ENCODE assay signal across 10 mouse cellular contexts in the genomic region with DNA sequence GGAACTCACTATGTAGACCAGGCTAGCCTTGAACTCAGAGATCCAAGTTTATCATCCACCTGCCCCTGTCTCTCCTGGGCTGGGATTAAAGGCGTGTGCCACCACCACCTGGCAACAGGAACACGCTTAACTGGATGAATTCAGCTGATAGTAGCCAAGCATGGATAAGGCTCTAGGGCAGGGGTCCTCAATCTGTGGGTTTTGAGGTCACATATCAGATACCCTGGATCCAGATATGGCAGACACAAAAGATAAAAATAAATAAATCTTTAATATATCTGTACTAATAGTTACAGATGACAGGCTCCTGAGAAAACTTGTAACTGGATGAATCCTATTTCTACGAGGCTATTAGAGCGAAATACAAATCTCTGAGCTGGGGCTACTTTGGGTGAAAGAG. TPM values are rescaled to one million over a fixed set of nuclear protein-coding genes. Genes with fewer than 3 reads are reported as not detected.
DNase-seq lines count a peak whose midpoint lies in the region; ATAC-seq and TF ChIP-seq lines count a peak whose summit lies in the region.
"Had no signal": no experiment of that assay in that cellular context is flagged by ENCODE, and none has a peak within 500 bp of the region (broad histone marks: within the 10 kb centered on the region; RNA-seq: fewer than 3 reads in every experiment).

No protein-coding gene starts in this region.

- ATAC-seq in kidney, postnatal 0 days (replicated peaks; ENCODE audit: low FRiP score, low read depth): no peak
- ATAC-seq in limb, embryonic 11.5 days (ENCODE audit: insufficient number of reproducible peaks, low FRiP score, low TSS enrichment, low read depth): no peak
- no peak for ATAC-seq in neural tube, embryonic 13.5 days (ENCODE audit: low read depth)

- H3K4me3 ChIP-seq in kidney, postnatal 0 days (replicated peaks; ENCODE audit: low read depth, low read length): peak overlapping the region; percentile 82
- peak overlapping the region; percentile 88 for H3K4me3 ChIP-seq in forebrain, embryonic 10.5 days
- H3K4me3 ChIP-seq in limb, embryonic 11.5 days (ENCODE audit: low read depth, low read length): peak overlapping the region; percentile 85; the same call in 1 of the 2 replicates
- H3K4me3 ChIP-seq in neural tube, embryonic 13.5 days: peak overlapping the region; percentile 75

- no peaks in the 10 kb centered on the region for H3K27me3 ChIP-seq in kidney, postnatal 0 days (ENCODE audit: insufficient read depth, low read length)
- no peaks in the 10 kb centered on the region for H3K27me3 ChIP-seq in forebrain, embryonic 10.5 days (ENCODE audit: poor library complexity, severe bottlenecking)
- no peaks in the 10 kb centered on the region for H3K27me3 ChIP-seq in limb, embryonic 11.5 days (ENCODE audit: control insufficient read depth, insufficient read depth, low read length)
- H3K27me3 ChIP-seq in neural tube, embryonic 13.5 days: peaks cover 5% of the 10 kb centered on the region; the same call in 1 of the 2 replicates

- peak overlapping the region; percentile 89; the same call in 1 of the 2 replicates for H3K9ac ChIP-seq in kidney, postnatal 0 days (ENCODE audit: low read depth, low read length)
- no peak overlapping the region; the same call in 1 of the 2 replicates for H3K9ac ChIP-seq in limb, embryonic 11.5 days (ENCODE audit: low read length)
- peak overlapping the region; percentile 84 for H3K9ac ChIP-seq in neural tube, embryonic 13.5 days

- DNase-seq in kidney, postnatal 0 days (ENCODE audit: low spot score): no peak
- no peak for DNase-seq in kidney, postnatal 25 days
- DNase-seq in forebrain, embryonic 10.5 days (ENCODE audit: extremely low spot score, low spot score): no peak
- DNase-seq in limb, embryonic 11.5 days (ENCODE audit: low spot score): no peak
- no peak for DNase-seq in adrenal gland, adult (ENCODE audit: inconsistent age in 2 of 2, low spot score in 1 of 2)
- no peak for DNase-seq in cerebellum, postnatal 25 days
- no peak for DNase-seq in adrenal gland, postnatal 25 days
- DNase-seq: lung, adult 2 months had no signal

- peaks cover 26% of the 10 kb centered on the region; the same call in 1 of the 2 replicates for H3K36me3 ChIP-seq in kidney, postnatal 0 days (ENCODE audit: insufficient read depth, low read length)
- H3K36me3 ChIP-seq in forebrain, embryonic 10.5 days (replicated peaks): peaks cover 40% of the 10 kb centered on the region
- peaks cover 2% of the 10 kb centered on the region; the same call in 1 of the 2 replicates for H3K36me3 ChIP-seq in limb, embryonic 11.5 days (ENCODE audit: control insufficient read depth, insufficient read depth, low read length)
- peaks cover 34% of the 10 kb centered on the region for H3K36me3 ChIP-seq in neural tube, embryonic 13.5 days

- H3K9me3 ChIP-seq in kidney, postnatal 0 days (replicated peaks; ENCODE audit: low read length): no peaks in the 10 kb centered on the region
- no peaks in the 10 kb centered on the region for H3K9me3 ChIP-seq in forebrain, embryonic 10.5 days
- H3K9me3 ChIP-seq in limb, embryonic 11.5 days (ENCODE audit: control insufficient read depth, low read length): no peaks in the 10 kb centered on the region
- no peaks in the 10 kb centered on the region for H3K9me3 ChIP-seq in neural tube, embryonic 13.5 days

- H3K4me1 ChIP-seq in kidney, postnatal 0 days (replicated peaks; ENCODE audit: insufficient read depth, low read length): peaks cover 5% of the 10 kb centered on the region; the same call in 1 of the 2 replicates
- H3K4me1 ChIP-seq in forebrain, embryonic 10.5 days: peaks cover 22% of the 10 kb centered on the region
- H3K4me1 ChIP-seq in limb, embryonic 11.5 days (ENCODE audit: control insufficient read depth, insufficient read depth, low read length): peaks cover 8% of the 10 kb centered on the region; the same call in 1 of the 2 replicates
- peaks cover 19% of the 10 kb centered on the region for H3K4me1 ChIP-seq in neural tube, embryonic 13.5 days (replicated peaks)

- H3K4me2 ChIP-seq in kidney, postnatal 0 days (ENCODE audit: low read length): peak overlapping the region; percentile 72
- peak overlapping the region; percentile 73 for H3K4me2 ChIP-seq in limb, embryonic 11.5 days (ENCODE audit: low read depth, severe bottlenecking)
- peak overlapping the region; percentile 85 for H3K4me2 ChIP-seq in neural tube, embryonic 13.5 days

- no peak overlapping the region for H3K27ac ChIP-seq in kidney, postnatal 0 days
- 0 out of 2 replicates have a peak overlapping the region, but pooled peaks have one; percentile 90 for H3K27ac ChIP-seq in forebrain, embryonic 10.5 days
- no peak overlapping the region for H3K27ac ChIP-seq in limb, embryonic 11.5 days (replicated peaks; ENCODE audit: low read depth, low read length)
- peak overlapping the region; percentile 5; the same call in 1 of the 2 replicates for H3K27ac ChIP-seq in neural tube, embryonic 13.5 days (replicated peaks)

- no peak for TF ChIP-seq CTCF in kidney, postnatal 0 days (IDR thresholded peaks at IDR 0.05; ENCODE audit: low read depth)

- WGBS in kidney, postnatal 0 days: 87% methylated on average over 4 of the region's 4 CpGs
- WGBS in forebrain, embryonic 10.5 days: 92% methylated on average over 4 of the region's 4 CpGs
- 96% methylated on average over 4 of the region's 4 CpGs for WGBS in limb, embryonic 11.5 days
- 92% methylated on average over 4 of the region's 4 CpGs for WGBS in neural tube, embryonic 13.5 days

RNA-seq across cellular contexts. Expression of gene Elof1, which starts 1.3 kb away (rescaled TPM):
- polyA plus RNA-seq in kidney, postnatal 0 days (2015; fragmentation: Nextera tagmentation; extraction: Ambion mirVana): 160 and 172 TPM in 2 replicates
- polyA plus RNA-seq in forebrain, embryonic 10.5 days (2016; fragmentation: Nextera tagmentation; extraction: Ambion mirVana): 250 and 254 TPM in 2 replicates
- polyA plus RNA-seq in limb, embryonic 11.5 days (2014; fragmentation: Nextera tagmentation; extraction: Ambion mirVana): 223 and 231 TPM in 2 replicates
- polyA plus RNA-seq in neural tube, embryonic 13.5 days (2015; fragmentation: Nextera tagmentation; extraction: Ambion mirVana): 170 and 172 TPM in 2 replicates
- total RNA-seq in adrenal gland, postnatal 25 days (2021): 75.1 and 75.8 TPM in 2 replicates

RNA-seq across cellular contexts. Expression of gene Cnn1, which starts 16.6 kb away (rescaled TPM):
- polyA plus RNA-seq in kidney, postnatal 0 days (2015; fragmentation: Nextera tagmentation; extraction: Ambion mirVana): 27.9 and 30.8 TPM in 2 replicates
- polyA plus RNA-seq in forebrain, embryonic 10.5 days (2016; fragmentation: Nextera tagmentation; extraction: Ambion mirVana): 0.46 and 1.0 TPM in 2 replicates
- 0.84 and 0.89 TPM in 2 replicates for polyA plus RNA-seq in limb, embryonic 11.5 days (2014; fragmentation: Nextera tagmentation; extraction: Ambion mirVana)
- polyA plus RNA-seq in neural tube, embryonic 13.5 days (2015; fragmentation: Nextera tagmentation; extraction: Ambion mirVana): 2.6 and 2.9 TPM in 2 replicates
- total RNA-seq in adrenal gland, postnatal 25 days (2021): 0.46 and 0.76 TPM in 2 replicates
- polyA plus RNA-seq: G1E had no signal

RNA-seq across cellular contexts. Expression of gene Acp5, which starts 19.9 kb away (rescaled TPM):
- 6.2 and 6.3 TPM in 2 replicates for polyA plus RNA-seq in kidney, postnatal 0 days (2015; fragmentation: Nextera tagmentation; extraction: Ambion mirVana)
- polyA plus RNA-seq in forebrain, embryonic 10.5 days (2016; fragmentation: Nextera tagmentation; extraction: Ambion mirVana): 19.2 and 26.1 TPM in 2 replicates
- polyA plus RNA-seq in limb, embryonic 11.5 days (2014; fragmentation: Nextera tagmentation; extraction: Ambion mirVana): 13.2 and 14.2 TPM in 2 replicates
- 1.4 and 1.6 TPM in 2 replicates for polyA plus RNA-seq in neural tube, embryonic 13.5 days (2015; fragmentation: Nextera tagmentation; extraction: Ambion mirVana)
- 19.0 and 25.4 TPM in 2 replicates for total RNA-seq in adrenal gland, postnatal 25 days (2021)

RNA-seq across cellular contexts. Expression of gene Ecsit, which starts 30.4 kb away (rescaled TPM):
- 56.2 and 61.3 TPM in 2 replicates for polyA plus RNA-seq in kidney, postnatal 0 days (2015; fragmentation: Nextera tagmentation; extraction: Ambion mirVana)
- 42.0 and 43.2 TPM in 2 replicates for polyA plus RNA-seq in forebrain, embryonic 10.5 days (2016; fragmentation: Nextera tagmentation; extraction: Ambion mirVana)
- 29.1 and 29.9 TPM in 2 replicates for polyA plus RNA-seq in limb, embryonic 11.5 days (2014; fragmentation: Nextera tagmentation; extraction: Ambion mirVana)
- polyA plus RNA-seq in neural tube, embryonic 13.5 days (2015; fragmentation: Nextera tagmentation; extraction: Ambion mirVana): 47.9 and 57.8 TPM in 2 replicates
- total RNA-seq in adrenal gland, postnatal 25 days (2021): 45.7 and 60.4 TPM in 2 replicates

RNA-seq across cellular contexts. Expression of gene Pigyl, which starts 41.0 kb away (rescaled TPM):
- 102 and 111 TPM in 2 replicates for polyA plus RNA-seq in kidney, postnatal 0 days (2015; fragmentation: Nextera tagmentation; extraction: Ambion mirVana)
- polyA plus RNA-seq in forebrain, embryonic 10.5 days (2016; fragmentation: Nextera tagmentation; extraction: Ambion mirVana): 53.3 and 56.9 TPM in 2 replicates
- polyA plus RNA-seq in limb, embryonic 11.5 days (2014; fragmentation: Nextera tagmentation; extraction: Ambion mirVana): 58.4 and 60.8 TPM in 2 replicates
- polyA plus RNA-seq in neural tube, embryonic 13.5 days (2015; fragmentation: Nextera tagmentation; extraction: Ambion mirVana): 83.8 and 86.9 TPM in 2 replicates
- 52.5 and 64.8 TPM in 2 replicates for total RNA-seq in adrenal gland, postnatal 25 days (2021)

Comparison
In these comparisons a context has a peak if more than half of its experiments do, and no peak if none do; other contexts are left out.
1. H3K27ac ChIP-seq: peak in forebrain, embryonic 10.5 days (single experiment) and neural tube, embryonic 13.5 days (single experiment); none in kidney, postnatal 0 days (single experiment) and limb, embryonic 11.5 days (single experiment).
2. Peak in every context shown above with its lines, with median percentiles within 50 percentile points of each other: H3K4me2 ChIP-seq and H3K4me3 ChIP-seq.